Mouse (Mus musculus) heart, adult 8-10 months (tissue): ENCODE results near the gene Trmt112. TPM values are rescaled to one million over a fixed set of nuclear protein-coding genes. Genes with fewer than 3 reads are reported as not detected.

ENCODE experiments used
- DNase-seq: peaks from one replicate; pipeline ENCODE4 v3.0.0; 2022; ENCODE audit warnings: low spot score
- total RNA-seq, 4 experiments: library from RNA; stranded (reverse); gene quantifications; 2 replicates each; pipeline ENCODE4 v1.2.4; 2022

Gene Trmt112
- total RNA-seq, 4 experiments from 2014 or later = 29.9 to 49.7 (median 39.7) TPM

- no peak for DNase-seq
Observed at GRCm38 (mm10) chr19:6925611-6926329, 16.3 kb downstream of the Trmt112 start.

DNA sequence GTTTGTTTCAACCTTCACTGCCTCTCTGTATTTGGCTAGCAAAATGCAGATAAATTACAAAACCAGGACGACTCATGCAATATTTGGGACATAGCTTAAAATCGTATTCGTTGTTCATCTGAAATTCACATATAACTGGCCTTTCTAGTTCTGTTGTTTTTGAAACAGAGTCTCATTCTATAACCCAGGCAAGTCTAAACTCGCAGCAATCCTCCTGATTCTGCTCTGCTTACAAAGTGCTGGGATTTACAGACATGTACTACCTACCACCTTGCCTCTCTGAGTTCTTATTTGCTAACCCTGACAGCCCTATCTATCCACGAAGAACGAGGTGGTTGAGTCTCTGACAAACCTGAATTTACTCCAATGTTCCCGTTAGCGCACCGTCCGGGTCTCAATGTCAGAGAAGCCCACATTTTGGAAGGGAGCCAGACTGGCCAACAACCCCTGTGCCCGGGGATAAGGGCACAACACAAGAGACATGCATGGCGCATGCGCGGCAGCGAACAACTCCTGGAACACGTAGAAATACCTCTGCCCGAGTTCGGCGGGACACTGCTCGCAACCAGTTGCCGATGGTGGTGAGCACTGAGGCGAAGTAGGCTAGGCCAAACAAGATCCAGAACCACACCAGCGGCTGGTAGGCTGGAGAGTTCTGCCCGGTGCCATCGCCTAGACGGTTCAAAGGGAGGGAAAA is 17.2 kb downstream of the Trmt112 start:
- DNase-seq = no peak

- DNase-seq = no peak
Observed at GRCm38 (mm10) chr19:6928080-6928479, 18.6 kb downstream of the Trmt112 start.

DNA sequence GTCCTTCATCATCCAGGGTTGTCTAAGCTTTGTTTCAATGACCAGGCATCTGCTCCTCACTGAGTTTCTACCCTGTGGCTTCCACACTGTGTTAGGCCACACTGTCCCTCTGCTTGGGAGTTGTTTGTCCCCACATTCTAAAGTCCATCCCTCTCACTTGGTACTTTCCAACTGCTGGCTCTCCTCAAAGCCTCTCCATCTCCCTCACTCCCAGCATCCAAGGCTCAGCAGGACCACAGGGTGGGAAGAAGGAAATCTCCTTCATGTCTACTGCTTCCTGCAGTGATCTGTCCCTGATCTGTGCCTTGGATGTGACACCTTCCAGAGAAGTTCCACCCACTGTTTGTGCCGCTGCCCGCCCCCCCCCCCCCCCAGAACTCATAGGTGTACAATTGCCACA is 21.5 kb downstream of the Trmt112 start:
- no peak for DNase-seq

- DNase-seq = no peak
Observed at GRCm38 (mm10) chr19:6932018-6932417, 22.5 kb downstream of the Trmt112 start.

DNA sequence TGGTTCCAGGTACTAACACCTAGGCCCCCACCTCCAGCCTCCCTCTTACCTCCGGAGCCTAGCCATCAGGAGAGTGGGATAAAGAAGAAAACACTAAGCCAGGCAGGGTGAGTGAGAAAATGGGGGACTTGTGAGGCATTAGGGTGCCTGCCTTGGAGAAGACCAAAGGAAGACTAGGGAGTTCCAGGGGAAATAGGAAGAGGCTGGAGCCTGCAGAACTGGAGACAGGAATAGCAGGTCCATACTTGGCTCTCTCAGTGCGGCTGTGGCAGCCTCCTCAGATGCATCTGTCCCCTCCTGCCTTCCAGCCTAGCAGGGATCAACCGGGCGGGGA is 23.6 kb downstream of the Trmt112 start:
- DNase-seq = no peak

GRCm38 (mm10) chr19:6933436-6934194 is 24.1 kb downstream of the Trmt112 start:
- no peak for DNase-seq

DNA sequence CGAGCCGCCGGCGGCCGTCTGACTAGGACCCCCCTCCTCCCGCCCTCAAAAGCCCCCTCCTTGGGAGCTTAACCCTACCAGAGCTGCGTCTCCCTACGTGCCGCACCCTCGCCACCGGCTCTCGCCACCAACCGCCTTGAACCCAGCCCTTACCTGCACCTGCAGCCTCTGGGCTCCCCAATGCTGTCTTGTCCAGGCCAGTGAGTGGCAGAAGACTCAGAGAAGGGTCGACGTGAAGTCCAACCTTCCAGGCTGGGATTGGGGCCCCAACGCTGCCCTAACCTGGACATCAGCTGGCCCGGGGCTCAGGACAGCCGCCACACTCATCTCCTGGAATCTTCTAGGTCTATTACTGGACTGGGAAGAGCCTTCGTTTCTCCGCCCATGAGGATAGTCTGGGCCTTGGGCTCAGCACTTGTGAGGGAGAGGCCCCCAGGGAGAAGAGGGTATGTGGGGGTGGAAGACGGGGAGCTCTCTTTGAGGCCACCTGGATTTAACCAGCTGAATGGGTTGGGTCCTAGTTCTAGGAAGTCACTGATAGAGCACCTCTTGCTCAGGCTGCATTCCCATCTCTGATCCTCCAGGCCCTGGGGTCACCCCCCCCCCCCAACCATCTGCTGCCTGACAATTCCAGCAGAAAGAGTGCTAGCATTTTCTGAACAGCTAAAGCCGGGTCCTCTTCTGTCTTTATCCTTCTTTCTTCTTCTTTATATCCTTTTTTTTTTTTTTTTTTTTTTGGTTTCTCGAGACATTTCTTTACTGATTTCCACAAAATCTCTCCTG is 24.9 kb downstream of the Trmt112 start, which contains the start of gene Kcnk4:
Gene Kcnk4 (minus strand): TSS at position 321 of the 783 bp plus-strand sequence.
- DNase-seq = no peak

- no peak for DNase-seq
Observed at GRCm38 (mm10) chr19:6936299-6936698, 26.8 kb downstream of the Trmt112 start.

DNA sequence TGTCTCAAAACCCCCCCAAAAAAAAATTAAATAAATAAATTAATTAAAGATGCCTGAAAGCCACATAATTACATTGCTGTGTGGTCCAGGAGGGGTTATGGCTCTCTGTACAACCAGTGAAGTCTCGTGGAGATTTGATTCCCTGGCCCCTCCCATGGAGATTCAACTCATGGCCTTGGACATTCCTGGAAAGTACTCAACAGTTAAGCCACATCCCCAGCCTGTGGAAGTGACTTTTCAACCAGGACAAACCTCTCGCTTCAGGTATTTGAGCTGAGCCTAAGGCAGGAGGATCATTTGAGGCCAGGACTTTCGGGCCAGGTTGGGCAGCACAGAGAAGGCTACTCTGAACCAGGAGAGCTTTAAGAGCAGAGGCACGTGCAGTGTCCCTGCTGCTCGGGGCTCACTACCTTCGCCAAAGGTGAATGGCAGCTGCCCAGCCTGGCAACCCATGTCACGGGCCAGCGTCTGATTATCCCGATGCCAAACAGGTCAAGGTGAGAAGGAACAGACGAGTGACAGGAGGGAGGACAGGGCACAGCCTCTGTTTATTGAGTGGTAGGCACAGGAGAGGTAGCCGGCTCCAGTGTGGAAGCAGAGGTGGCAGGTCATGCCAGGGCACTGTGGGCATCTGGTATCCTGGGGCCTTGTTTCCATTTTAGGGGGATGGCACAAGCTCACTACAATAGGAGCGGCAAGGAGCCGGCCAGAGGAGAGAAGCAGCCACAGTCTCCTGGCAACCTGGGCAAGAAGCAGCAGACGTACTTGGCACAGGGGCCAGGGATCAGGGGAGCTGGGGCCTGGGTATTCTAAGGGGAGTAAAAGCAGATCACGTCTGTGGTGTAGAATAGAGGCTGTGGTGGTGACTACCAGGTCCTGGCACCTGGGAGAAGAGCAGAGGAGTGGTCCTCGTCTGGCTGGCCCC is 28.3 kb downstream of the Trmt112 start:
- DNase-seq = peak; percentile 55

- no peak for DNase-seq
Observed at GRCm38 (mm10) chr19:6939106-6940002, 29.9 kb downstream of the Trmt112 start.

GRCm38 (mm10) chr19:6940396-6941351 is 31.2 kb downstream of the Trmt112 start:
- no peak for DNase-seq

GRCm38 (mm10) chr19:6941372-6942248 is 32.1 kb downstream of the Trmt112 start, which contains the start of gene Bad:
TSS of gene Bad (plus strand) at chr19:6941861.
- DNase-seq = peak; percentile 92

- peak; percentile 97 for DNase-seq
Observed at GRCm38 (mm10) chr19:6942249-6942691, 32.8 kb downstream of the Trmt112 start, which contains the start of gene Gpr137. TSS of gene Gpr137 (minus strand) at chr19:6942480.

DNA sequence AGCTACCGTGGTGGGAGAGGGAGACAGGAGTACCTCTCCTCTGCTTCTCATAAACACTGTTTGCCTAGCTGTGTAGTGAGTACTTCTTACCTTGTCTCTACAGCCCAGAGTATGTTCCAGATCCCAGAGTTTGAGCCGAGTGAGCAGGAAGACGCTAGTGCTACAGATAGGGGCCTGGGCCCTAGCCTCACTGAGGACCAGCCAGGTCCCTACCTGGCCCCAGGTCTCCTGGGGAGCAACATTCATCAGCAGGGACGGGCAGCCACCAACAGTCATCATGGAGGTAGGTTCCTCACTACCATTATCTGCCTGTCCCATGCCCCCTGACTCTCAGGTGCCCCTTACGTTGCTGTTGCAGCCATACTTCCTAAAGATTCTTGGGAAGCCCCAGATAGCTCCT is 33.3 kb downstream of the Trmt112 start:
- DNase-seq = no peak

DNA sequence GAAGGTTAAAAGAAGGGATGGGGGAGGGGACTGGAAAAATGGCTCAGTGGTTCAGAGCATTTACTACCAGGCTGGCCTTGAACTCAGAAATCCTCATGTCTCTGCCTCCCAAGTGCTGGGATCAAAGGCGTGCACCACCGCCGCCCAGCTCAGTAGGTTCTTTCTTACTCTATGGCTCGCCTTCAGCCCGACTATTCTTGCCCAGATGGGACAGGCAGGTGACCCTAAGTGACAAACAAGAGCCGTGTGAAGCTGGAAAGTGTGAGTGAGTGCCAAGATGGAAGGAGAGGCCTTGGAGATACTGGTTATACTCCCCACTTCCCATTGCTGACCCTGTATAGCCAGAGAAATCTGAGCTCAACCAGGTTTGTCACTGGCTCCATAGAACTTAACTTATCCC is 34.2 kb downstream of the Trmt112 start:
- DNase-seq = no peak

DNA sequence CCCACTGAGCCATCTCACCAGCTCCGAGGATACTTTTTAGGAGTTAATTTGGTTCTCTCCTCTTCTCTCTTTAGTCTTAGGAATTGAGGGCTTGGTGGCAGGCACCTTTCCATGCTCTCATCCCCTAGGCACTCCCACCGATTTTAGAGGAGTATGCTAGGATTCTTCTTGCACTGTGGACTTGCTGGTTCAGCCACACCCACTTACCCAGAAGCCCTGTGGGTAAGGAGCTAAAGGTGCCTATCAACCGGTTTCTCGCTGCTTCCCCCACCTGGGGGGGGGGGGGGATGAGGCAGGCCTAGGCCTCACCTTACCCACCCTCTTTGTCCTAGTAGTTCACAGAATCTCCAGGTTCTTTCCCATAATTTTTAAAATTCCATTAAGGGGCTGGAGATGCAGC is 38.2 kb downstream of the Trmt112 start:
- DNase-seq = no peak
